Mouse (Mus musculus) neural tube, embryonic 11.5 days (tissue): ENCODE measurements around the gene Gm13090. TPM values are rescaled to one million over a fixed set of nuclear protein-coding genes. Genes with fewer than 3 reads are reported as not detected.
A peak's percentile ranks its signal among the peaks of the same experiment; 100 is the strongest.

Source experiments
- ATAC-seq: fragments of 200-750 bp; cut with Nextera tagmentation; 2 replicates; pipeline ENCODE4 v1.8.0; 2017; ENCODE audit warnings: moderate number of reproducible peaks, mild to moderate bottlenecking, moderate TSS enrichment, moderate library complexity; ENCODE audit not compliant: insufficient read depth, low FRiP score, low TSS enrichment
- DNase-seq: peaks from one replicate; pipeline ENCODE4 v3.0.0-alpha.2; 2015; ENCODE audit warnings: low spot score
- H3K27ac ChIP-seq: fragments of 300-500 bp; sonication (generic); 2 replicates; pipeline ENCODE4 v1.5.1; 2014; ENCODE audit warnings: low read depth, mild to moderate bottlenecking, low read length
- H3K27me3 ChIP-seq: fragments of 300-500 bp; sonication (generic); 2 replicates; pipeline ENCODE4 v1.6.1; 2014; ENCODE audit warnings: mild to moderate bottlenecking, low read length, mixed read lengths; ENCODE audit not compliant: control insufficient read depth, insufficient read depth
- H3K36me3 ChIP-seq: fragments of 300-500 bp; sonication (generic); 2 replicates; pipeline ENCODE4 v1.6.1; 2014; ENCODE audit warnings: mild to moderate bottlenecking, low read length, moderate library complexity, mixed read lengths; ENCODE audit not compliant: control insufficient read depth, insufficient read depth
- H3K4me1 ChIP-seq: fragments of 300-500 bp; sonication (generic); 2 replicates; pipeline ENCODE4 v1.6.1; 2014; ENCODE audit warnings: low read length, mixed read lengths; ENCODE audit not compliant: control insufficient read depth, insufficient read depth
- H3K4me2 ChIP-seq: fragments of 300-500 bp; sonication (generic); 2 replicates; pipeline ENCODE4 v1.6.1; 2014; ENCODE audit warnings: low read depth, mild to moderate bottlenecking, moderate library complexity
- H3K4me3 ChIP-seq: fragments of 300-500 bp; sonication (generic); 2 replicates; pipeline ENCODE4 v1.5.1; 2014; ENCODE audit warnings: low read depth, low read length
- H3K9ac ChIP-seq: fragments of 300-500 bp; sonication (generic); 2 replicates; pipeline ENCODE4 v1.6.1; 2014; ENCODE audit warnings: mild to moderate bottlenecking, low read length
- H3K9me3 ChIP-seq: fragments of 300-500 bp; sonication (generic); 2 replicates; pipeline ENCODE4 v1.6.1; 2016; ENCODE audit warnings: low read length; ENCODE audit not compliant: control insufficient read depth
- WGBS: fragments of 180-500 bp; shearing (Covaris S2); extraction: QIAGEN DNeasy Blood & Tissue Kit; methylation state at CpG from one replicate; pipeline ENCODE4 v1.1.7; 2014; 5-methylcytosine and 5-hydroxymethylcytosine counted together
- polyA plus RNA-seq: library from polyadenylated mRNA; unstranded; fragments of >200 nt; fragmentation: Nextera tagmentation; extraction: Ambion mirVana; gene quantifications from 2 replicates; pipeline ENCODE4 v1.2.1, GENCODE M21; 2014

The Gm13090 gene
- polyA plus RNA-seq, 1 experiment from 2014 or later = 0.54 TPM

DNA sequence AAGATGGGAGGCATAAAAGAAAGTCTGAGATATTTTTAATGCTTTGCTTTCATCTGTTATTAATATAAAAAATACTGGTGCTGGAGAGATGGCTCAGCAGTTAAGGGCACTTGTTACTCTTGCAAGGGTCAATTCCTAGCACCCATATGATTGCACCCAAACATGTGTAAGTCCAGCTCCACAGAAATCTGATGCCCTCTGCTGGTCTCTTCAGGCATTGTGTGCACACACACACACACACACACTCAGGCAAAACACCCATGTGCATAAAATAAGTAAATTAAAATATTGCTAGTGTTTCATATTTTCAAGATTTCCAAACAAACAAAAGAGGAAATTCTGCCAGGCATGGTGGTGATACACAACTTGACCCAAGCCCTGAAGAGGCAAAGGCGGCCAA is 2.0 kb upstream of the Gm13090 start:
- DNase-seq (no peak), ATAC-seq (no peak)
- no peak overlapping the region for H3K4me3 ChIP-seq
- no peak overlapping the region for H3K27ac ChIP-seq
- H3K9ac ChIP-seq = no peak overlapping the region
- H3K4me2 ChIP-seq = no peak overlapping the region
- H3K36me3 ChIP-seq = peaks cover 12% of the 10 kb centered on the region
- H3K9me3 ChIP-seq = no peaks in the 10 kb centered on the region
- 97% methylated on average over 1 of the region's 1 CpGs for WGBS
- H3K27me3 ChIP-seq = no peaks in the 10 kb centered on the region
- H3K4me1 ChIP-seq = no peaks in the 10 kb centered on the region

DNA sequence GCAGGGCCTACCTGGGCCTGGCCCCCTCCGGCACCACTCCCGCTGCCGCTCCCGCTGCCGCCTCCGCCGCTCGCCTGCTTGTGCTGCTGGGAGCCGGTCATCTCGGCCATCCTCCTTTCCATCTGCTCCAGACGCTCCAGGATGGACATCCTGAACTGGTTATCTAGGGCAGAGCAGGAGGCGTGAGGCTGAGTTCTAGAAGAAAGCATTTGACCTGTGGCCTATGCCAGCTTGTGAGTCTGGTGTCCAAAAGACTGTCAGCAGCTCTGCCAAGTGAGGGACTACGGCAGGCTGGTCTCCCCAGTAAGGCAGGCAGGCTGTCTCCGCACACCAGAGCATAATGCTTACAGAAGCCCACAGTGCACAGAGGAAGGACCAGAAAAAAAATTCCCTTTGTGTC is 551 bp upstream of the Gm13090 start:
- WGBS = 95% methylated on average over 14 of the region's 14 CpGs
- ATAC-seq (no peak), DNase-seq (no peak)
- Histone ChIP-seq H3K27ac (no peak overlapping the region), H3K4me1 (no peaks in the 10 kb centered on the region), H3K9ac (no peak overlapping the region), H3K36me3 (peaks cover 10% of the 10 kb centered on the region), H3K9me3 (no peaks in the 10 kb centered on the region), H3K27me3 (no peaks in the 10 kb centered on the region), H3K4me3 (no peak overlapping the region), H3K4me2 (no peak overlapping the region)

DNA sequence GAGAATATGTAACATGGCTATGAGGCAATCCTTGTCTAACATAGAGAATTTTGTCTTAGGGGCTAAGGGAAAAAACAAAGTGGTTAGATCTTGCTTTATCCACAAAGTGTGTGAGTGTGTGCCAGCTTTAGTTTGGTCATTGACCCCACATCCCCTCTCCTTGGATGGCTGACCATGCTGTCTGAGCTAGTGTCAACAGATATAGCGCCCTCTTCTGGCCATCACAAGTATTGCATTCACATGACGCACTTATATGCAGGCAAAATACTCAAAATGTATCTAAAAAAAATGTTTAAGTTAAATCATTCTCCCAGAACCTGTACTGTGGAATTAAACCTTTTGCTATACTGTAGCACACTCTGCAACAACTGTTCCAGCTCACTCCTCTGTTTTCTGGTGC is 5.8 kb downstream of the Gm13090 start:
- no peaks in the 10 kb centered on the region for H3K36me3 ChIP-seq
- no peaks in the 10 kb centered on the region for H3K27me3 ChIP-seq
- ATAC-seq = no peak
- WGBS = 36% methylated on average over 2 of the region's 2 CpGs
- DNase-seq = no peak
- H3K9ac ChIP-seq = no peak overlapping the region
- no peak overlapping the region for H3K27ac ChIP-seq
- H3K9me3 ChIP-seq = no peaks in the 10 kb centered on the region
- H3K4me3 ChIP-seq = no peak overlapping the region
- no peak overlapping the region for H3K4me2 ChIP-seq
- H3K4me1 ChIP-seq = no peaks in the 10 kb centered on the region; the same call in 1 of the 2 replicates

DNA sequence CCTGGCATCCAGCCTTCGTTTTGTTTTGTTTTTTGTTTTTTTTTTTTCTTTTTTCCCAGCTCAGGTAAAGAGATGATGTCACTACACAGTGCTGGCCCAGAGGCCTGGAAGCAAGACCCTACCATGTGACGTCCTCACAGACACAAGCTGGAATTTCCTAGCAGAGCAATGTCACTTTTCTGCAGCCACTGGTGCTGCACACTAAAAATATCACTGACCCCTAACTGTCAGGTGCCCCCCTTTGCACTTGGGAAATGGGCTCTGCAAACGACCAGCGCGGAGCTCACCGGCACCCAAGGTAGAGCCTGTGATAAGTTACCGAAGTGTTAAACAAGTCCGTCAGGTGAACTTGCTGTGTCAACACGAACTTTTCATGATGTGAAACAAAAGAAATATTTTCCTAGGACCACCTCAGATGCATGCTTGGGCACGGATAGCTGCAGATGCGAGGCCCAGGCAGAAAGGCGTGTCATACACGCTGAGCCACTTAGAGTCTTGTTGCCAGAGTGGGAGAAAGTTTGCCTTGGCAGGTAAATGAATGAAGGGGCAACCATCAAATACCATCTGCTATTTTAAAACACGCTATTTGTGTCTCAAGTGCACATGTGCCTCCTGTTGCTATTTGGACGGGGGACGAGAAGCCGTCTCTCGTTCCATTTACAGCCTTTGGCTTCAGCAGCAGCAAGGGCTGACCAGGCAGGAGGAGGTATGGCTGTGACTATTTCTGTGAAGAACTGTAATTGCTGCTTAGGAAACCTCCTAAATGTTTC is 7.1 kb downstream of the Gm13090 start:
- ATAC-seq = no peak
- H3K27ac ChIP-seq = no peak overlapping the region
- H3K27me3 ChIP-seq = no peaks in the 10 kb centered on the region
- H3K9ac ChIP-seq = no peak overlapping the region
- H3K4me1 ChIP-seq = no peaks in the 10 kb centered on the region; the same call in 1 of the 2 replicates
- 88% methylated on average over 18 of the region's 18 CpGs for WGBS
- no peak overlapping the region for H3K4me3 ChIP-seq
- H3K4me2 ChIP-seq = no peak overlapping the region
- no peaks in the 10 kb centered on the region for H3K9me3 ChIP-seq
- H3K36me3 ChIP-seq = no peaks in the 10 kb centered on the region
- DNase-seq = no peak

DNA sequence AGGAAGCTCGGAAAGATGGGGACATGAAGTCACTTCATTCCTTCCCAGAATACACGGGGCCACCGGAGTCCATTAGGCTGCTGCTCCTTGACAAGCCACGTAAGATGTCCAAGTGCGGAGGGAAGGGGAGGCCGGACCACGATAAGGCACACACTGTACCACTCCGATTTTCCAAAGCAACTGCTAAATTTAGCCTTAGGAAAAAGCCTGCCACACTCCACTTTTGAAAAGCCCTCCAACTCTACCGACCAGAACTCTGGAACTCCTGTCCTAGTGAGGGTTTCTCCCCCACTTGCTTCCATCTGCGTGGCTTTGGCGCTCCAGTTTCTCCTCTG is 7.7 kb downstream of the Gm13090 start:
- Histone ChIP-seq H3K4me2 (no peak overlapping the region), H3K9ac (no peak overlapping the region), H3K4me1 (no peaks in the 10 kb centered on the region; the same call in 1 of the 2 replicates), H3K27ac (no peak overlapping the region), H3K9me3 (no peaks in the 10 kb centered on the region), H3K36me3 (no peaks in the 10 kb centered on the region), H3K4me3 (no peak overlapping the region), H3K27me3 (no peaks in the 10 kb centered on the region)
- no peak for DNase-seq
- ATAC-seq = no peak
- 92% methylated on average over 11 of the region's 11 CpGs for WGBS

DNA sequence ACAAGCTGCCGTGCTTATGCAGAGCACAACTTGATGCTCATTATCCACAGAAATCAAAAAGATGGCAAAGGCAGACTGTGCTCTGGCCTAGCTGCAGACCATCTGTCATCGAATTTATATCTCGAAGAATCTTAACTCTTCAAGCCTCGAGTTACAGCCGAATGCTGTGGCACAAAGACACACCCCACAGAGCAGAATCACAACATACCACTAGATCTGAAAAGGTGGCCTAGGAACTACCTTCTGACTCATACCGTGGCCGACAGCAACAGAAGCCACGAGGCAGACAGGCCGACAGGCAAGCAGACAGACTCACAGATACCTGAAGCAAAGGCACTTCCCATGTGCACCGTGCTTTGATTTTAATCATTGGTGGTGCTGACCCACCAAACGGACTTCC is 14.3 kb downstream of the Gm13090 start:
- DNase-seq = no peak
- ATAC-seq = no peak

DNA sequence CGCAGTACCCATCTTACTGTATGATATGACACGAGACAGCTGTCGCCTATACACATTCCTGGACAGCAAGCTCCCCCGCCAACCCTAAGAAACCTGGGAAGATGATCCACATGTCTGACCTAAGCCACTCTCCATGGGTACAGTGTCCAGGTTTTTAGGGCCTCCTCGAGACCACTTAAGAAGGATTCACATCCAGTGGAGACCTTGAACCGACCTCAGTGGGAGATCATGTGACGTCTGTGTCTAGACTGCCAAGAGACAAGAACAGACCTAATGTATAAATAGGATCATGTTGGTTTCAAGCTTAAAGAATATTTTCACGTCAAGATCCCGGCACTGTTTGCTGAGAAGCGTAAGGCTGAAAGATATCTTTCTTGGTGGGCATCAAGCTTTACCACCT is 14.8 kb downstream of the Gm13090 start:
- Histone ChIP-seq H3K4me1 (0 out of 2 replicates have a peak, but pooled peaks cover 6% of the 10 kb centered on the region), H3K4me3 (no peak overlapping the region), H3K9ac (no peak overlapping the region), H3K9me3 (no peaks in the 10 kb centered on the region), H3K4me2 (no peak overlapping the region), H3K27me3 (0 out of 2 replicates have a peak, but pooled peaks cover 4% of the 10 kb centered on the region), H3K36me3 (no peaks in the 10 kb centered on the region), H3K27ac (no peak overlapping the region)
- 91% methylated on average over 10 of the region's 10 CpGs for WGBS
- ATAC-seq (no peak), DNase-seq (no peak)

More for the DNA sequence above, 14.3 kb downstream of the Gm13090 start:
- 0 out of 2 replicates have a peak, but pooled peaks cover 4% of the 10 kb centered on the region for H3K27me3 ChIP-seq
- H3K4me1 ChIP-seq = 0 out of 2 replicates have a peak, but pooled peaks cover 3% of the 10 kb centered on the region
- H3K4me2 ChIP-seq = no peak overlapping the region
- WGBS = 88% methylated on average over 11 of the region's 11 CpGs
- no peaks in the 10 kb centered on the region for H3K36me3 ChIP-seq
- no peak overlapping the region for H3K9ac ChIP-seq
- no peak overlapping the region for H3K27ac ChIP-seq
- no peaks in the 10 kb centered on the region for H3K9me3 ChIP-seq
- no peak overlapping the region for H3K4me3 ChIP-seq

DNA sequence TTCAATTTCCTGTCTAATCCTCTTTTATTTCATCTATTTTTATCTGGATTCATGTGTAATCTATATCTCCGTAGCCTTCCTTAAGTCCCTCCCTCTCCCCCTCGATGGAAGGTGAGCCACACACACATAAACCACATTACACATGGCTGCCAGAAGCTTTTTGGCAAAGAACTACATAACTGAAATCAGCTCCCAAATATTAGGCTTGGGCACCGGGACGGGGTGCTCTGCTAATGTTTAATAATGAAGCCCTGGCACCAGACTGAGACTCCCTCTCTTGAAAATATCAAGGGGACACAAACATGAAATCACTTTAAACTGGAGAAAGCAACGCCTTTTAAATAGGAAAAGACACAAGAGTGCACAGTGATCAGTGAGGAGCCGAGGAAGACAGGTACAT is 16.5 kb downstream of the Gm13090 start:
- ATAC-seq (no peak), DNase-seq (no peak)
- no peaks in the 10 kb centered on the region for H3K9me3 ChIP-seq
- peak overlapping the region; percentile 97; the same call in 1 of the 2 replicates for H3K4me2 ChIP-seq
- H3K4me3 ChIP-seq = no peak overlapping the region
- H3K27ac ChIP-seq = no peak overlapping the region
- 0 out of 2 replicates have a peak, but pooled peaks cover 6% of the 10 kb centered on the region for H3K4me1 ChIP-seq
- H3K9ac ChIP-seq = no peak overlapping the region
- H3K36me3 ChIP-seq = no peaks in the 10 kb centered on the region
- H3K27me3 ChIP-seq = 0 out of 2 replicates have a peak, but pooled peaks cover 7% of the 10 kb centered on the region
- 90% methylated on average over 6 of the region's 6 CpGs for WGBS

DNA sequence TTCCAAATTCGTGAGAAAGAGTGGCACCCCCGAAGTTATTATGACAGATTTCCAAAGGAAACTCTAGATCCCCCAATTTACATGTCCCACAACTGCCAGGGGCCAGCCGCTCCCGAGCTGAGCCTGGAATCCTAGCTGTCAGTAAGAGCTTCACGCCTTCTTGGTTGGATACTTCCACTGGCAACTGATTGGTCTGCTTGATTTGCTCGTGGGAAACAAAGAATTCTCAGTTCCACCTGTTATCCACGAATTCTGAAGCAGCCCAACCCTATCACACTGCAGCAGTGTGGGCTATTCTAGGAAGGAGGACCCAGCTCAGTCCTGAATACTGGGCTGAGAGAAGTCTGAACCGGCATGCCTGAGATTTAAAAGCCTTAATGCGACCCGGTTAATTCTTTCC is 17.1 kb downstream of the Gm13090 start:
- Histone ChIP-seq H3K4me2 (peak overlapping the region; percentile 97), H3K27ac (no peak overlapping the region), H3K9me3 (no peaks in the 10 kb centered on the region), H3K36me3 (no peaks in the 10 kb centered on the region), H3K27me3 (0 out of 2 replicates have a peak, but pooled peaks cover 7% of the 10 kb centered on the region), H3K9ac (peak overlapping the region; percentile 88), H3K4me1 (0 out of 2 replicates have a peak, but pooled peaks cover 6% of the 10 kb centered on the region), H3K4me3 (peak overlapping the region; percentile 85)
- ATAC-seq (no peak), DNase-seq (no peak)
- WGBS = 42% methylated on average over 10 of the region's 10 CpGs
